Mouse (Mus musculus): ENCODE data around the gene Myod1. TPM values are rescaled to one million over a fixed set of nuclear protein-coding genes. Genes with fewer than 3 reads are reported as not detected.

Gene Myod1
- polyA plus RNA-seq, 1 experiment from 2014 or later, result 10.8 TPM

DNA sequence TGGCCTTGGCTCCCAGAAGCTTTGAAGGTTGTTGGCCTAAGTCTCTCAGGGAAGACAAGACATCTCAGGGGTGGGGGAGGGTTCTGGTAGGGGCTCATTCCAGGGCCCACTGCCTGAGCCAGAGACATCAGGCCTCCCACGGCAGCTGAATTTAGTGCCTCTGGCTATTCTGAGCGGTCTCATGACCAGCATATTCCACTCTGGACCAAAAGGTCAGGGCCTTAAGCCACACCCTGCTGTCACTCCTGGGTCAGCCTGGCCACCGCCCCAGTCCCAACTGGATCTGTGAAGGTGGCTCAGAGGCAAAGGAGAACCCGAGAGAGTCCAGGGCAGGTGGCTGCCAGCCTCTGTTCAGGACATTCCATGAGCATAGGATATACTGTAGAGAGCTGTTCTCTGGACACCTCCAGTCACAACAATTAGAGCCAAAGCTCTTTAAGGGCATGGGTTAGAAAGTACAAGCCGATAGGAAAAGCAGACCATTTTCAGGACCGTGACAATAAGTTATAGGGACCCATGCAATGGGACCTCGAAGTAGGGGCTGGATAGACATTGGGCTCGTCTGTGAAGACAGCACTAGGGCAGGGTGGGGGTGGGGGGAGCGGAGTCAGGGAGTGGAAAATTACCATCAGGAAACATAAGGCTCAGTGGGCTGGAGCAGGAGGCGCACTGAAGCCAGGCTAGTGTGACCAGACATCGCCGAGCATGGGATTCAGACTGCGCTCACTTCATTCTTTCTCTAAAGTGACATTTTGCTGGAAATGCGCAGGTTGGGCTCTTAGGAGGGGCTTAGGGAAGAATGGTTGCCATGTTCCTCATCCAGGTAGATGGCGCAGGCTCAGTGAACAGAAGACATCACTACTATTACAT is 27.6 kb downstream of the Myod1 start:
- no peak overlapping the region for H3K27ac ChIP-seq
- WGBS, result 83% methylated on average over 15 of the region's 15 CpGs
- no peaks in the 10 kb centered on the region for H3K36me3 ChIP-seq
- no peak overlapping the region for H3K4me3 ChIP-seq
- no peak overlapping the region for H3K4me2 ChIP-seq (replicated peaks)
- no peak for ATAC-seq (ENCODE audit: low FRiP score, low read depth)
- peaks cover 13% of the 10 kb centered on the region for H3K4me1 ChIP-seq
- H3K9me3 ChIP-seq, result no peaks in the 10 kb centered on the region
- H3K27me3 ChIP-seq (replicated peaks), result peaks cover 16% of the 10 kb centered on the region
- no peak overlapping the region for H3K9ac ChIP-seq

DNA sequence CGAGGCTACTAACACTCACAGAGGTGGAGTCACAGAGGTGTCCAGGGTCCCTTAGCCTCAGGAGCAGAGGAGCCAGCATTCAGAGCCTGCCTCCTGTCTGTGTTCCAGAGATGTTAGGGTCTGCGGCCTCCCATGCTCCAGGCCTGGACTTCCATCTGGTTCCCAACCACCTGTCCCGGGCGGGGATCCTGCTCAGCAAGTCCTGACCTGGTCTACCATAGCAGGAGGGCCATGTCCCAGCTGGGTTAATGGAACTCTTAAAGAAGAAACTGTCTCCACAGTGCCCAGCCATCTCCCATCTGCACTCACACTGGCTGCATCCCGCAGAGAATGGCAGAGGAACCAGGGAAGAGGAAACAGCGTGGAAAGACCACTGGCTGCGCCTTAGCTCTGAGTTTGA is 28.5 kb downstream of the Myod1 start:
- no peaks in the 10 kb centered on the region for H3K36me3 ChIP-seq
- no peaks in the 10 kb centered on the region for H3K9me3 ChIP-seq
- H3K4me3 ChIP-seq, result no peak overlapping the region
- H3K27me3 ChIP-seq (replicated peaks), result peaks cover 7% of the 10 kb centered on the region; the same call in 1 of the 2 replicates
- WGBS, result 82% methylated on average over 7 of the region's 7 CpGs
- no peak overlapping the region for H3K27ac ChIP-seq
- no peak overlapping the region for H3K4me2 ChIP-seq (replicated peaks)
- ATAC-seq (ENCODE audit: low FRiP score, low read depth), result no peak
- peaks cover 8% of the 10 kb centered on the region for H3K4me1 ChIP-seq
- no peak overlapping the region for H3K9ac ChIP-seq

DNA sequence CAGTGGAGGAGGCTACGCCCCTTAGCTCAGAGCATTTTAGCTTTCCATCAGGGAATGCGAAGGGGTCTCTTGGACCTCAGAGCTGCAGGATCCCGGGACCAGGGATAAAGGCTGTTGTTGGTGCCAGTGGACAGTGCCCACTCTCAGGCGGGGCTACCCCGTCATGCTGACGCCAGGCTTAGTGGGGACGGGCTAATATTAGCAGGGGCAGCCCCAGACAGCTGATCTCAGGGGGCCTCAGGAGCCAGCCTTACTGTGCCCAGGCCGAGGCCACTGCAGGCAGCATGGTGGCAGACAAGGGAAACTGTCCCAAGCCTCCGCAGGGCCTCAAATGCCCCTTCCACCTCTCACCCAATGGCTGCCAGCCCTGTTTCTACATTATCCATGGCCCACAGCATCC is 32.3 kb downstream of the Myod1 start:
- H3K27me3 ChIP-seq (replicated peaks), result peaks cover 3% of the 10 kb centered on the region; the same call in 1 of the 2 replicates
- no peak overlapping the region for H3K27ac ChIP-seq
- no peak overlapping the region for H3K9ac ChIP-seq
- no peaks in the 10 kb centered on the region for H3K9me3 ChIP-seq
- 89% methylated on average over 9 of the region's 9 CpGs for WGBS
- no peak overlapping the region for H3K4me2 ChIP-seq (replicated peaks)
- ATAC-seq (ENCODE audit: low FRiP score, low read depth), result no peak
- no peak overlapping the region for H3K4me3 ChIP-seq
- no peaks in the 10 kb centered on the region for H3K36me3 ChIP-seq
- H3K4me1 ChIP-seq, result no peaks in the 10 kb centered on the region

DNA sequence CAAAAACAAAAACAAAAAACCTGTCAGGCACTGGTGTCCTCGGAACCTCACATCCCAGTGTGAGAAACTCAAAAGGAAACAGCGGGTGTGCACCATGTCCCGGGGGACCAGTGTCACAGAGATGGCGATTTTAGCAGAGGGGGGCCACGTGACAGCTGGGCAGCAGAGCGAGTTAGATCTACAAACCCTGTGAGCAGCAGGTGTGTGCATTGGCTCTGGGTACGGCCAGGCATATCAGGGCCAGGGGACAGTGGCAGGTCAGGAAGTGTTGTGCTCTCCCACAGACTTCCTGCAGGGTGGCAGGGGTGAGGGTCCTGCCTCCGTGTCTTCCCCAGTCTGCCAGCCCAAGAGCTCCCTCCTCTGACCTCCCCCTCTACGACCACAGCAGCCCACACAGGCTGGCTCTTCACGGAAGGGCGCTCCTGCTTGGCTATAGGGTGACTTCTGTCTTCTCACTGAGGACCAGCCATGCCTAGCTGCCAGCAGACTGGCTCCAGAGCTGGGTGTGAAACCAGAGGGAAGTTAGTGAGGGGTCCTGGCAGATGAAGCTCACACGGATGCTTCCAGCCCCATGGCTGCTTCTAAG is 33.0 kb downstream of the Myod1 start:
- H3K9ac ChIP-seq, result no peak overlapping the region
- no peak for ATAC-seq (ENCODE audit: low FRiP score, low read depth)
- H3K27me3 ChIP-seq (replicated peaks), result peaks cover 3% of the 10 kb centered on the region; the same call in 1 of the 2 replicates
- H3K36me3 ChIP-seq, result no peaks in the 10 kb centered on the region
- WGBS, result 47% methylated on average over 12 of the region's 12 CpGs
- no peaks in the 10 kb centered on the region for H3K9me3 ChIP-seq
- no peak overlapping the region for H3K4me2 ChIP-seq (replicated peaks)
- H3K4me3 ChIP-seq, result no peak overlapping the region
- no peak overlapping the region for H3K27ac ChIP-seq
- no peaks in the 10 kb centered on the region for H3K4me1 ChIP-seq

DNA sequence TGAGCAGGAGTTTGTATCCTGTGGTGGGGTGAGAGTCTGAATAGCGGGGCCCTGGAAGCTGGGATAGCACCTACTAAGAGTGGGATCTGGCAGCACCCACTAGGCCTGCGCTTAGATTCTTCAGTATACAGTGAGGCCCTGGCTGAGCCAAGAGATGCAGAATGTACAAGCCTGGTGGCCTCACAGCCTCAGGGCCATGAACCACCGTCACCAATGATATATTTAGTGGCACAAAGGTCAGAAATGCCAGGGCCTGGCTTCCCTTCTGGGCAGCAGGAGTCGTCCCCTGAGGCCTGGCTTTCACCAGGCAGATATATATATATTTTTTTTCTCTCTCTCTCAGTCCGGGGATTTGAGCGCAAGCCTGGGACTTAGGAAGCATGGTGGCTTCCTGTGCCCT is 34.5 kb downstream of the Myod1 start:
- Histone ChIP-seq H3K9ac (no peak overlapping the region), H3K27me3 (replicated peaks) (no peaks in the 10 kb centered on the region; the same call in 1 of the 2 replicates)
- whole genome bisulfite sequencing, result 81% methylated on average over 6 of the region's 6 CpGs

DNA sequence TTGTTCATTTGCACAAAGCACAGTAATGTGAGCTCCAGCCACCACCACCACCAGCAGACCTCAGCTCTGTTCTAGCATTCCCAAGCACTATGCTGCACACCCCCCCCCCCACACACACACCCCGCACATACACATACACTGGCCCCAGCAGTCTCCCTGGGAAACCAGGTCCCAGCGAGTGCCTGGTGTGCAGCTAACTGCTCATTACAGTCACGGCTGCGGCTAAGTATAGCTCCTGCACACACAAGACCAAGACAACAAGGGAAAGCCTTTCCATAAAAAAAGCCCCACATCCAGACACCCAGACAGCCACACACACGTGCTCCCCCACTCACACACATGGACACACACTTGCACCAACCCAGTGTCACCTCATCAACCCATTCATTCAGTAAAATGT is 36.5 kb downstream of the Myod1 start:
- H3K4me3 ChIP-seq, result no peak overlapping the region
- 75% methylated on average over 5 of the region's 5 CpGs for WGBS
- H3K9ac ChIP-seq, result no peak overlapping the region
- no peak overlapping the region for H3K27ac ChIP-seq
- H3K4me2 ChIP-seq (replicated peaks), result no peak overlapping the region
- no peaks in the 10 kb centered on the region; the same call in 1 of the 2 replicates for H3K27me3 ChIP-seq (replicated peaks)
- no peaks in the 10 kb centered on the region for H3K36me3 ChIP-seq
- H3K4me1 ChIP-seq, result peaks cover 4% of the 10 kb centered on the region; the same call in 1 of the 2 replicates
- no peaks in the 10 kb centered on the region for H3K9me3 ChIP-seq
- ATAC-seq (ENCODE audit: low FRiP score, low read depth), result no peak

More for the DNA sequence above, 34.5 kb downstream of the Myod1 start:
- Histone ChIP-seq H3K9me3 (no peaks in the 10 kb centered on the region), H3K4me2 (replicated peaks) (no peak overlapping the region), H3K36me3 (no peaks in the 10 kb centered on the region), H3K27ac (no peak overlapping the region), H3K4me3 (no peak overlapping the region), H3K4me1 (no peaks in the 10 kb centered on the region)
- ATAC-seq (ENCODE audit: low FRiP score, low read depth), result no peak

DNA sequence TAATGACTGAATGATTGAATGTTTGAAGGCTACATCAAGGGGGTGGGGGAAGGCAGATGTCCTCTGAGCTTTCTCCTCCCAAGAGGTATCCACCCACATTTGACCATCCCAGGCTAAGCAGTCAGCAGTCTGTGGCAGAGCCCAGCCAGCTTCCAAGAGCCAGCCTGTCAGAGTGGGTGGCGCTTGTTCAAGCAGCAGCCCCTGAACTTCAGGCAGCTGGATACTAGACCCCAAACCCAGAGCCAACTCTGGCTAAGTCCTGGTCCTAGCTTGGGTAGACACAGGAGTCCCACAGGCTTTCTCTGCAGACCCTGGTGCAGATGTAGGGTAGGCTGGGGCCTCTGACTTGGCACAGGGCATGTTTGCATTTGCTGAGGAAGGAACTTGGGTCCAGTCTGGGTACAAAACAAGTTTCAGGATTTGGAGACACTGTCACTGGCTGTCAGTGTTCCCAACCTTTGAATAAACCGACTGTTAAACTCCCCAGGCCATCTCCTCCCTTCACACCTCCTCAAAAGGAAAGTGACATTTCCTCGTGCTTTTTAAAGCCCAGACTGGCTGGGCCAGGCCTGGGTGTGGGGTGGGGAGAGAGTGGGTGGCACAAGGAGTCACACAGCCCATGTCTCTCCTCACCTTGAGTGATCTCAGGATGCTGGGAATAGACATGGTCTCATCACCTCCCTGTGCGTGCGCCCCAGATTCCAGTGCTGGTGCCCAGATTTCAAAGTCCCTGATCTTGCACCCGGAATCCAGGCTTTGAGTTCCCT is 37.9 kb downstream of the Myod1 start:
- Histone ChIP-seq H3K9me3 (no peaks in the 10 kb centered on the region), H3K27me3 (replicated peaks) (no peaks in the 10 kb centered on the region; the same call in 1 of the 2 replicates), H3K9ac (no peak overlapping the region), H3K27ac (no peak overlapping the region), H3K4me3 (no peak overlapping the region), H3K4me2 (replicated peaks) (no peak overlapping the region), H3K36me3 (no peaks in the 10 kb centered on the region), H3K4me1 (peaks cover 10% of the 10 kb centered on the region; the same call in 1 of the 2 replicates)
- WGBS, result 68% methylated on average over 6 of the region's 6 CpGs
- ATAC-seq (ENCODE audit: low FRiP score, low read depth), result no peak

DNA sequence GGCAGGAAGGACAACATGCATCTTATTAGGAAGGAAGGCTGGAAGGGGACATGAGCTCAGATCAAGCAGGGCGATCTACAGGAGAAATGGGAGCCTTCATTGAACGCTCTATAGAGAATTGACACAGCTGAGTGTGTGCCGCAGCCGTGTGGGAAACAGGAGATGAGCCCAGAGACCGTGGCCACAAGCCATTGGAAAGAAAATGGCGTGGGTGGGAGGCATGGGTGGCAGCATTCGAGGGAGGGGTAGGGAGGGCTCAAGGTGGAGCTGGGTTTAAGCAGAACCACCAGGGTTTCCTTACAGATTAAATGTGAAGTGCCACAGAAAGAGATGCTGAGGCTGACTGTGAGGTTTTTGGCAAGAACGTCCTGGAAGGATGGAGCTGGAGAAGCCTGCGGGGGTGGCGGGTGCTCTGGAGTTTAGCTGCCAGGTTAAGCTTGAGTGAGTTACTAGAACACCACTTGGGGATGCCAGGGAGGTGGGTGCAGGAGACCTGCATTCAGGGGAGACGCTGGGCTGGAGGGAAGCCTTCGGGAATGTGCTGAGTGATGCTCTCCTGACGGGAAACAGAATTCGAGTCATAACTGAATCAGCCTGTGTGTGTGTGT is 39.6 kb downstream of the Myod1 start:
- Histone ChIP-seq H3K4me1 (peaks cover 10% of the 10 kb centered on the region; the same call in 1 of the 2 replicates), H3K27ac (no peak overlapping the region), H3K4me2 (replicated peaks) (no peak overlapping the region), H3K27me3 (replicated peaks) (no peaks in the 10 kb centered on the region; the same call in 1 of the 2 replicates), H3K36me3 (no peaks in the 10 kb centered on the region), H3K9me3 (no peaks in the 10 kb centered on the region), H3K9ac (no peak overlapping the region), H3K4me3 (no peak overlapping the region)
- WGBS, result 77% methylated on average over 14 of the region's 14 CpGs
- no peak for ATAC-seq (ENCODE audit: low FRiP score, low read depth)

DNA sequence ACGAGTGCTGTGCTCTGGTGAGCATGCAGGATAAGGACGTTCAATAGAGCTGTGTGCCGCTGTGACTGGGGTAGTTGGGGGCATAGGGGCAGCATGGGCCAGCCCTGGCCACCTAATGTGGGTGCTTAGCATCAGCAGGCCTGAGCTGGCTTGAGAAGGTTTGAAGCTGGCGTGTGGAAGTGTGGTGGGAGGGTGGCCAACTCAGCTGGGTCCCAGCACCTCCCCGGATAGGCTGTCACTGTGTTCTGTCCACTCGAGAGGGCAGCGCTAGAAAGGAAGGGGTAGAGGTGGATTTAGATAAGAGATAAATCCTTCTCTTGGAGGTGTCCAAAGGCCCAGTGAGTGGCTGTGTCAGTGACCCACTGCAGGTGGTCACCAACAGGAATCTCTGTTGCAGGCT is 41.2 kb downstream of the Myod1 start:
- H3K4me1 ChIP-seq, result peaks cover 21% of the 10 kb centered on the region
- no peak overlapping the region for H3K9ac ChIP-seq
- H3K27ac ChIP-seq, result no peak overlapping the region
- no peaks in the 10 kb centered on the region for H3K9me3 ChIP-seq
- no peak for ATAC-seq (ENCODE audit: low FRiP score, low read depth)
- H3K4me2 ChIP-seq (replicated peaks), result no peak overlapping the region
- 84% methylated on average over 7 of the region's 7 CpGs for whole genome bisulfite sequencing
- no peak overlapping the region for H3K4me3 ChIP-seq
- H3K36me3 ChIP-seq, result no peaks in the 10 kb centered on the region
- H3K27me3 ChIP-seq (replicated peaks), result no peaks in the 10 kb centered on the region; the same call in 1 of the 2 replicates

DNA sequence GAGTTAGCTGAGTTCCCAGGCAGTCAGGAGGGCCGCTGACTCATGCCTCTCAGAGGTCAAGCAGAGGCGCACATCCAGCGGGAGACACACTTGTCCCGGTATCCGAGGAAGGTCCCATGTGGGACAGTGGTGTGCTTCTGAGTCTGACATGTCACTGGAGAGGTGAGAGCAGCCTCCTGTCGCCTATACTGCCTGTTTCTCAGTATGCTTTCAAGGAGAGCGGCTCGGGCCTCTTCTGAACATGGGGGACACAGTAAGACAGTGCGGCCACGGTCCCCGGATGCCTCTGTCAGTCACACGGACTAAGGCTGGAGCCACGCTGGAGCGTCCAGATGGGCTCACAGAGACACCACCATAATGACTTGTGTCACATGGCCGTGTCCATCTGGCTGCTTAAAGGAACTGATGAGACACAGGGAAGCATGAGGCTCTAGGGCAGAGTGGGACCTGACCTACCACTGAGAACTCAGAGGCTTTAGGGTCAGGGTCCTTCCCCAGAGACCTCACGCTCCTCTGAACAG is 41.9 kb downstream of the Myod1 start:
- H3K9me3 ChIP-seq, result no peaks in the 10 kb centered on the region

DNA sequence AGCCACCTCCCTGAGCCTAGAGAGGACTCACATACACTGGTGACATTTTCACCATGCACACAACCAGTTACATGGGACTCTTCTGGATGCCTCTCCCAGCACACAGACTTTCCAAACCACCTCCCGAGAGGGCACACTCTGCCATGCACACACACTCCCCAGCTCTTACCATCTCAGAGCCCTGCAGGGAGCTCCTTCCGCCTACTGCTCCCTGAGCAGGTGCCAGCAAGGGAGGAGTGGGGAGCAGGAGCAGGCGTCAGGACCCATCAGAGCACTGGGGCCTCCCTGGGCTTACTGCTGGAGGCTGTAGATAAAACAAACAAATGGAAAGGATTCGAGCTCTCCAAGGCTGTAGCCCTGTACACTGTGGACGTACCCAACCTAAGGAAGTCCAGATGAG is 45.3 kb downstream of the Myod1 start:
- no peak for ATAC-seq (ENCODE audit: low FRiP score, low read depth)
- Histone ChIP-seq H3K9ac (no peak overlapping the region), H3K4me3 (no peak overlapping the region), H3K4me2 (replicated peaks) (no peak overlapping the region), H3K4me1 (peaks cover 27% of the 10 kb centered on the region), H3K27ac (no peak overlapping the region), H3K27me3 (replicated peaks) (no peaks in the 10 kb centered on the region), H3K9me3 (no peaks in the 10 kb centered on the region), H3K36me3 (no peaks in the 10 kb centered on the region)
- 59% methylated on average over 5 of the region's 5 CpGs for whole genome bisulfite sequencing

More for the DNA sequence above, 41.9 kb downstream of the Myod1 start:
- WGBS, result 72% methylated on average over 16 of the region's 16 CpGs
- no peak overlapping the region for H3K4me3 ChIP-seq
- ATAC-seq (ENCODE audit: low FRiP score, low read depth), result no peak
- no peak overlapping the region for H3K4me2 ChIP-seq (replicated peaks)
- peaks cover 28% of the 10 kb centered on the region for H3K4me1 ChIP-seq
- H3K27me3 ChIP-seq (replicated peaks), result no peaks in the 10 kb centered on the region; the same call in 1 of the 2 replicates
- H3K27ac ChIP-seq, result no peak overlapping the region
- no peak overlapping the region for H3K9ac ChIP-seq
- no peaks in the 10 kb centered on the region for H3K36me3 ChIP-seq

Data from neural tube, embryonic 12.5 days (tissue).